Mouse (Mus musculus) spleen, adult 2 months (tissue): ENCODE measurements around the gene Olfr876.

ENCODE experiments used
- CTCF ChIP-seq: fragments of 200-500 bp; IDR thresholded peaks from 2 replicates; pipeline ENCODE4 v1.5.1; 2011; ENCODE audit warnings: mild to moderate bottlenecking, inconsistent platforms; ENCODE audit not compliant: insufficient read depth, insufficient read length, insufficient replicate concordance; ENCODE audit errors: extremely low read depth
- POLR2A ChIP-seq: fragments of 200-500 bp; IDR thresholded peaks from 2 replicates; pipeline ENCODE4 v1.6.1; 2011; ENCODE audit warnings: low read depth, low read length, inconsistent platforms

DNA sequence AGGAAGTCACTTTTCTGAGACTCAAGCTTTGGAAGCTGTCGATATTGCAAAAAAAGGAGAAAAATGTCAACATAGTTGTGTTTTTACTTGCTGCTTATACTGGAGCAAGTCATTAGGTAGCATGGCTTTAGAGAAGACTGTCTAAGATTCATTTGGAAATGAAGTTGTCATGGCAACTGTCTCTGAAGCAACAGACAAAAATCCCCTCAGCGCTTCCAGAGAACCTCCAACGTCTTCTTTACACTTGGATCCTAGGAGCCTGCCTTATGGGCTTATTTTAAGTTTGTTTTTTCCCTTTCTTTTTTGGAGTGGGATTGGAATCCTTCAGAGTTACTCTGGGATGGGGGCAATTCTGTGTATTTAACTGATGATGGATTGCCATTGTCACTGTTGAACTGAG lies 11.9 kb downstream of the Olfr876 start:
- TF ChIP-seq CTCF (no peak), POLR2A (no peak)
